Mouse (Mus musculus) stomach, postnatal 0 days (tissue): ENCODE data around the gene Scd3.
"Not testable (repeated sequence)": the region's sequence is repeated elsewhere in the genome, so short reads cannot be mapped to it uniquely, and the experiment has no call there.

Experiments
- CTCF ChIP-seq: IDR thresholded peaks from 2 replicates; pipeline ENCODE4 v1.5.1; 2016; ENCODE audit warnings: antibody characterized with exemption, low read depth, mild to moderate bottlenecking, moderate library complexity
- EP300 ChIP-seq: optimal IDR thresholded peaks from 2 replicates; pipeline ENCODE3; 2016; ENCODE audit warnings: antibody characterized with exemption

DNA sequence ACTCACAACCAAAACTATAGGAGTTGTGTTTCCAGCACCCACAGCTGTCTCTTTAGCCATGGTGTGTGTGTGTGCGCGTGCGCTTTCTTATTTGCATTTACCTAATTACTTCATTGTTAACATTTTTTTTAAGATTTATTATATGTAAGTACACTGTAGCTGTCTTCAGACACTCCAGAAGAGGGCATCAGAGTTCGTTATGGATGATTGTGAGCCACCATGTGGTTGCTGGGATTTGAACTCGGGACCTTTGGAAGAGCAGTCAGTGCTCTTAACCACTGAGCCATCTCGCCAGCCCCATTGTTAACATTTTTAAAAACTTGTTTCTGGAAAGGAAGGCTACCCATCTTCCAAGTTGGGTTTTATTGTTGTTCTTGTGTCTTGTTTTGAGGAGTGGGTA, 48.1 kb downstream of the Scd3 start:
- not testable (repeated sequence) for TF ChIP-seq CTCF, EP300
